Mouse (Mus musculus): ENCODE measurements around the gene Ppp3r2.

The Ppp3r2 gene

DNA sequence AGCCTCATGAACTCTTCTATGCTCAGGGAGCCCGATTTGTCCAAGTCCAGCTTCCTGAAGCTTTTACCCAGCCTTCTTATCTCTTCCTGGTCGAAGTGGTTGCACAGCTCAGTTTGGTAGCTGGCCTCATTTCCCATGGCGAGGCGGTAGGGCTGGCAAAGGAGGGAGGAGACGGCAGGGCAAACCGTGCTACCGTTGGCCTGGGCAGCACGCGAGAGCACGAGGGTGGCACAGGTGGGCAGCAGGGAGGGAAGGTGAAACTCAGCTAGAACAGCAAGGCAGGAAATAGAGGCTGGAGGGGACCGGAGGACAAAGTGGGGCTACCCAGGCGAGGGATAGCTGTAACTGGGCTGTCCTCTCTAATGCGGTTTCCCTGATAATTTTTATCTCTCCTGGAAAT, at the start of gene Ppp3r2:
Ppp3r2 (minus strand) TSS at position 213 of the 400 bp plus-strand sequence.
- DNase-seq (ENCODE audit: extremely low read depth, insufficient read length, low spot score) = peak; percentile 7

DNA sequence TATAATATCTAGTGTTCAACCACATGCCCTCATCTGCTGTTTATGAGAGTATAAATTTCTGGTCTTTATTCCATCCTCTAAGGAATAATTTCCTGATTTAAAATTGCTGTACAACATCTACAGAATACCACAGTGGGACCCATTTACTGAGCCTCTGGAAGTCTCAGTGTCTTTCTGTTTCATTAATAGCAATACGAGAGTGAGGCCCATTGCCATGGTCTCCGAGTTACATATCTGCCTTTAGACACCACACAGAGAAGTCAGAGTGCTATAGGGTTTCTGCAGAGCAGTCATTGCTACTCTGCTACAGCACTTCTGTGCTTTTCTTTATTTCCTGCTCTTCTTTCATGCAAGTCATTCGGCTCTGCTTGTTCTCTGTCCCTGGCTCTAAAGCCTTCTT, 47.5 kb upstream of the Ppp3r2 start:
- DNase-seq (ENCODE audit: extremely low read depth, insufficient read length, low spot score) = no peak

DNA sequence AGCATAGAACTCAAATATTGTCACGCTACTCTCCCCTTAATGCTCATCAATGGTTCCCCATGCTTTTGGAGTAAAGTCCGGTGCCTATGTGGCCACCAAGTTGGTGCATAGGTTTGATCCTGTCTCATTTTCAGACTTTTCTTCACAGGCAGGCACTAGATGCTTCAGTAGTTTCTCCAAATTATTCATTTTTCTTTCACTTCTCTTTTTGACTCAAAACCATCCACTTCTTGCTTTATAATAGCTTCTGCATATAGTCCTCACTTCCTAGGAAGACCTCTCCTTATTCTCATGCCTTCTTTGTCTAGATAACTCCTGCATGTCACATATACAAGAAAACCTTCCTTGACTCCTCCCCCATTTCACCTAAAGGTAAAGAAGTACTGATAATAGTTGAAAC, 42.1 kb upstream of the Ppp3r2 start:
- no peak for DNase-seq (ENCODE audit: extremely low read depth, insufficient read length, low spot score)

DNA sequence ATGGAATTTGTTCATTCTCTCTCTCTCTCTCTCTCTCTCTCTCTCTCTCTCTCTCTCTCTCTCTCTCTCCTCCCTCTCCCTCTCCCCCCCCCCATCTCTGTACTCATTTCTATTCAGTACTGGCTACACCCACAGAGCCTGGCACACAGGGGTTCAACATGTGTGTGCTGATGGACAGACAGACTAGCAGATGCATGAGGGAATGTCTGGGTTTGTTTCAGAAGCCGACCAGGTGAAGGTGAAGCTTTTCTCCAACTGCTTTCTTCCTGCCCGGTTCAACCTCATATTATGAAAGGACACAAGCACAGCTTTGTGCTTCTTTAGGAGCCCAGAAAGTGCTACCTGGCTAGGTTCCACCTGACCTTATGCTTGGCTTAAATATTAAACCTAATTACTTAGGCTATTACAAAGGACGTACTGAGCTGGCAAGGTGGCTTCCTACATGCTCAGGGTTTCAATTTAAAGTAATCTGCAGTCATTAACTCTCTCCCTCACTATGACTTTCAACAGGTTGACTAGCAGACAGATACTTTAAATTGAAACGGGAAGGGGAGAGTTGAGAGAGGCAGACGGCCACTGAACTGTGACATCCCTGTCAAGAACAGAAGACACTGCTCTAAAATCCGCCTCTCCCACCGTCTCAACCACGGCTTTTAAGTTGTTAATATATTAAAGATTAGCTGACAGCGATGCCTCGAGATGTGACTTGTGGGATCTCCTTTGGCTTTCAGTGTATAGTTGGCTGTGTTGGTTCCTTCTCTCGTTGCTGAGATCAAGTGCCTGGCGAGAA, 9.8 kb upstream of the Ppp3r2 start:
- no peak for DNase-seq (ENCODE audit: extremely low read depth, insufficient read length, low spot score)

DNA sequence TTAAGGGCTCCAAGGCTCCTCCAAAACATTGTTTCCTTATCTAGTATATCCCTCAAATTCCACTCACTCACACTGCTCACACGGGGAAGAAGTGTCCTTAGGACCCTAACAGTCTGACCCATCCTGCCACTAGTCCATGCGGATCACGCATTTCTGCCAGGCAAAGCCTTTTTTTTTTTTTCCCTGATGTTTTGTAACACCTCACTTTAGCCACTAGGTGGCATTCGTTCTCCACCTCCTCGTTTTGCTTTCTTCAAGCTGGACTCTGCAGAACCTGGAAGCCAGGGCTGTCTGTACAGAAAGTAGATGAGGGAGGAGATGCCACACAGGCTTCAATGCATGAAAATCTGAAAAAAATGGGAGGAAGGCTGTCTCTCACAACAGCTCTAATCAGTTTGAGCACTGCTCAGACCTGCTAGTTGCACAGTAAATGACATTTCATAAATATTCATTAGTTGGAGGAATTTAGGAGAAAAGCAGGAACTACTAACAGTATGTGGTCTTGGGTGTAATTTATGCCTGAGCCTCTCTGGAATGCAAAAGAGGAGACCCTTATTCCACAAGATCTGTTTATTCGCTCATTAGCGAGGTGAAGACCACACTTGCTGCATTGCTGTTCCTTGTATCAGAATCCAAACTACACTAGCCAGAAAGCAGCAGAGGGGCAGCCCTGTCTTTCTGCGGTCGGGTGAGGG, 6.9 kb upstream of the Ppp3r2 start:
- peak; percentile 22 for DNase-seq (ENCODE audit: extremely low read depth, insufficient read length, low spot score)

DNA sequence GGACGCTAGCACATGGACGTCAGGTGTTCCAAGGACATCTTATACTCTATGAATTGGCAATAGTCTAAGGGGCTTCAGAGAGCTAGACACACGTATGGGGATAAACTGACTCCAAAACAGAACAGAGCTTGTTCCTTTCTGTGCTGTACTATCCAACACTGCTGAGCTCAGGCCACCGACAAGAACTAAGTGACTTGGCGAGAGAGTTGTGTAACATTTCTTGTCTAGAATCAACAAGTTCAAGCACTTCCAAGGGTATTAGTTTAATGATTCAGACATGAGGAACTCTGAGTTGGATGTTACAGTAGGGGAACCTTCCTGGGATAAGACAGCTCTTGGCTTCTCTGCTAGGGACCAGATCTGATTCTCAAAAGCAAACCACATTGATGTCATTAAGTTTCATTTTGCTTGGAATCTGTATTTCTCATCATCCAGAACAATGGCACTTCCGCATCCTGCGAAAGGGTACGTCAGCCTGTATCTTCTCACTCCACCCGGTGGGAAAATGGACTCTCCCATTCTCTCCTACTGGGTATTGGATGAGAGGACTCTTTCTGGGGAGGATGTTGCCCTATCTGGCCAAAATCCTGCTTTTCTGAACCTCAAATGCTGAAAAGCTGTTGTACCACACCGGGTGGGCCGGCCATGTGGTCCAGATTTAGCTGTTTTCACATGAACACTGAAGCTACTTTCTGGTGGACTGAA, 1.5 kb downstream of the Ppp3r2 start:
- DNase-seq (ENCODE audit: extremely low read depth, insufficient read length, low spot score) = no peak

DNA sequence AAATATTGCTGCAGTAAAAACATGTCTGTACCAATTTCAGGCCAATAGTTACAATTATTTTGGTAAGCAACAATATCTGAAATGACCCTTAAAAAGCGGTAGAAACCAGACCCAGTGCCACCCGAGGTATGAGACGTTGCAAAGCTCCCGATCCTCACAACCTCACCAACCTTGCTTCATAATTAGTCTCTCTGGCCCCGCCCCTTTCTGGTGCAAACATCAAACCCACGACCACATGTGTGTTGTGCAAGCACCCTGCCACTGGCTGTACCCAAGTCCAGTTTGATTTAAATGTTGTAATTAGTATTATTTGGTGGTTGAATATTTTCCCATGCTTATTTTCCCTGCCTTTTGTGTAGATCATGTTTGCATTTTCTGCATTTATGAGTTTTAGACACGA, 5.0 kb downstream of the Ppp3r2 start:
- DNase-seq (ENCODE audit: extremely low read depth, insufficient read length, low spot score) = no peak

DNA sequence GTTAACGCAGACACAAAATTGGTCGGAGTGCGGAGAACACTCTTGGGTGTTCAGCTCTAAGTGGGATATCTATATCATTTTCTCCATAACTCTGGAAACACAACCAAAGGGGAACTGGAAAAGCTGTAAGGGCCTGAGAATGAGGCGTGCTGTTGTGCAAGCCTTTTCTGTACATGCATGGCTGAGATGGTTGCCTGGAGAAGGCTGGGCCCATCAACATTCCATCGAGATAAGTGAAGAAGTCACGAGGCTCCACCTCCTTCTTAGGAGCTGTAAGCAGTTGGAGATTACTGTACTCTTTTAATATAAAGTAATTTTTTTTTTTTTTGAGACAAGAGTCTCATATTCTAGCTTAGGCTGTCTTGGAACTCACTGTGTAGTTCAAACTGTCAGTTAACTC, 5.8 kb downstream of the Ppp3r2 start:
- no peak for DNase-seq (ENCODE audit: extremely low read depth, insufficient read length, low spot score)

DNA sequence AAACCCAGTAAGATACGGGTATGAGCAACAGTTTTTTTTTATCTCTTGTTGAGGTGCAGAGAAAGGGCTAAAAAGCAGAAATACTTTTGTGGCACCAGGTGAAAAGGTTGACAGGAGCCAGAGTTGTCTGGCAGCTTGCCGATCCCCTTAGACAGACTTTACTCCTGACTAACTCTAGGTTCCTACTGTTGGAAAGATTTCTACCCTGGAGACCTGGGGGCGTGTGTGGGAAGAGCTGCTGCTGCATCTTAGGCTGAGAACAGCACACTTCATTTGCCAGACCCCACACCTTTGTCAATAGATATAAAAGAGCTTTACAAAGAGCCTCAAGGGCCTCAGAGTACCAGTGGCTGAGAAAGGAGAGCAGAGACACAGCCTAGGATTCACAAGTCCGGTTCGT, 17.0 kb downstream of the Ppp3r2 start:
- no peak for DNase-seq (ENCODE audit: extremely low read depth, insufficient read length, low spot score)

DNA sequence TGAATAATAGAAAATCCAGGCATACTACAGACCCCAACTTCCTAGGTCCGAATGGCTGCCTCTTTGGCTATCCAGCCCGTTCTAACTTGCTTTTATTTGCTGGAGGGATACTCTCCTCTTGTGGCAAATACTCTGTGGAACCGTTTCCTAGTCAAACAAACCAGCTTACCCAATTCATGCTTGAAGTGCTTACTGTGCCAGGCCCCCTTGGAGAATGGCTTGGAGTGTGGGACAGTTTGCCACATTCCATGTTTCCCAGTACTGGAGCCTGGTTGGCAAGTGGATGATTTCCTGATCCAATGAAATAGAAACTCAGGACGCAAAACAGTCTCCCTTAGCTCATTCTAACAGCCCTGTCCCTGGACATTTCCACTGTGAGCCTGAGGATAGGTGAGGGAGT, 19.6 kb downstream of the Ppp3r2 start:
- no peak for DNase-seq (ENCODE audit: extremely low read depth, insufficient read length, low spot score)

DNA sequence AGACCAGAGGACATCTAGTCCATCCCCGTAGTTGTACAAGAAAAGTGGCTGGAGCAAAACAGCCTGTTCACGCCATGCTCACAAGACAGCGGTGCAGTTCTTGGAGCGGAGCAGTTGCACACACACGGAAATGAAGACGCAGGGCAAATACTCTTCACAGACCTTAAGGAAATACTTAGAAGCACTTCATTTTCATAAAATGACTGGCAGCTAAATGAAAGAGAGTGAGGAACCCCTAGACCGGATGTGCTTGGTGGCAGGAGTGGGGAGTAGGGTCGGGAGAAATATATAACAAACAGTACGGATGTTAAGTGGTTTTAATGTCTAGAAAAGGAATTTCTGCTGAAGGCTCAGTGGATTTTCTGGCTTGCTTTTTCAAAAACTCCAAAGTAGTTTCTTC, 20.2 kb downstream of the Ppp3r2 start:
- no peak for DNase-seq (ENCODE audit: extremely low read depth, insufficient read length, low spot score)

DNA sequence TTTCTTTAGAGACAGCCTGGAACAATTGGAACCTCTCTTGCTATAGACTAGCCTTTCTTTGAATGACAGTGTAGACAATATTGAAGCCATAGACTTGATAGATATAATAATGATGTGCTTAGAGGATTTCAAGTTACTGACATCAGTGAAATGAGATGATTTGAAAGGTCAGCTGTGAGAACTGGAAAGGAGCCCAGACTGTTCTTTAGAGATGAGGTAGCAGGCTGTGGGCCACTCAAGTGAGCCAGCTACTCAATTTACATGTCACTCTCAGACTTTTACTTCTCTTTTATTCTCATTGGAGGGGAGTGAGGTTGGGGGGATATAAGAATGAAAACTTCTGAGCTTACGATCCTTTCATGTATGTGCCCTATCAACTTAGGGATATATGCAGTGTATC, 22.4 kb downstream of the Ppp3r2 start:
- no peak for DNase-seq (ENCODE audit: extremely low read depth, insufficient read length, low spot score)

DNA sequence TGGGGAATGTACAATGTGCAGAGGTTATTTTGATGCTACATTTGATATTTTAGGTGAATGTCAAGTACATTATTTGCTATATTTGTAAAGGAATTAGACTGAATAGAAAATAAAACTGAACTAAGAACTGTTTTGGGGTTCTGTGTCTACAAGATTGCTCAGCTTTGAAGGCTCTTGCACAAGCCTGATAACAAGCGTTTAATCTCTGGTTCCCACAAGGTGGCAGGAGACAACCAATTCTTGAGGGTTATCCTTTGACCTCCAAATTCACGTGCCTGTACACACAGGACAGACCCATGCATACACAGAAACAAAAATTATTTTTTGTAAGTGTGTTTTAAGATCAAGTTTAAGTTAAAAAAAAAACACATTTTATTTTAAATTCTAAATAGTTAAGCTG, 41.9 kb downstream of the Ppp3r2 start:
- no peak for DNase-seq (ENCODE audit: extremely low read depth, insufficient read length, low spot score)

DNA sequence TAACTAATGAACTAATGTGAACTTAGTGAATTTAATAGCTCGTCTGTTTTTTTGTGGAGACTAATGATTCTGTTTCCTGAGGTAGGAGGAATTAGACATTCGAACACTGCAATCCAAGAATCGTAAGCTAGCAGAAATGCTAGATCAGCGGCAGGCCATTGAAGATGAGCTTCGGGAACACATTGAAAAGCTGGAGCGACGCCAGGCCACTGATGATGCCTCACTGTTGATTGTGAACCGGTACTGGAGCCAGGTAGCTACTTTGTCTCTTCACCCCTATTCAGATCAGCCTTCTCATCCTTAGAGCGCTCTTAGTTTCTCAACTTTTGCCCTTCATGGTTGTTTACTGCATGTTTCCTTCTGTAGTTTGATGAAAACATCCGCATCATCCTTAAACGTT, 44.0 kb downstream of the Ppp3r2 start:
- DNase-seq (ENCODE audit: extremely low read depth, insufficient read length, low spot score) = no peak

DNA sequence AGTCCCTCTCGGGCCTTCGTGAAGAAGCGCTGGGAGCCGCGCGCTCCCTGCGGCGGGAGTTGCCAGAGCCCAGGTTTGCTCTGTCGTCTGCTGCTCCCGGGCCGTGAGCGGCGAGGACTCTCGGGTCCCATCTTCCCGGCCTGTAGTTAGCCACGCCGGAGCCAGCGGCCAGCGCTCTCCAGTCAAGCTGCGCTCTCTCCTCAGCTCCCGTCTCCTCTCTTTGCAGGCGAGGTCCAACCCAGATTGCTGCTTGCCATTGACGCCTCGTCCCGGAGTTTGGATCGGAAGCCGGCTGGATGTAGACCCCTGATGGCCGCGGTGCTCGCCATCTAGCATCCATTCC, 49.7 kb downstream of the Ppp3r2 start:
- no peak for DNase-seq (ENCODE audit: extremely low read depth, insufficient read length, low spot score)

DNA sequence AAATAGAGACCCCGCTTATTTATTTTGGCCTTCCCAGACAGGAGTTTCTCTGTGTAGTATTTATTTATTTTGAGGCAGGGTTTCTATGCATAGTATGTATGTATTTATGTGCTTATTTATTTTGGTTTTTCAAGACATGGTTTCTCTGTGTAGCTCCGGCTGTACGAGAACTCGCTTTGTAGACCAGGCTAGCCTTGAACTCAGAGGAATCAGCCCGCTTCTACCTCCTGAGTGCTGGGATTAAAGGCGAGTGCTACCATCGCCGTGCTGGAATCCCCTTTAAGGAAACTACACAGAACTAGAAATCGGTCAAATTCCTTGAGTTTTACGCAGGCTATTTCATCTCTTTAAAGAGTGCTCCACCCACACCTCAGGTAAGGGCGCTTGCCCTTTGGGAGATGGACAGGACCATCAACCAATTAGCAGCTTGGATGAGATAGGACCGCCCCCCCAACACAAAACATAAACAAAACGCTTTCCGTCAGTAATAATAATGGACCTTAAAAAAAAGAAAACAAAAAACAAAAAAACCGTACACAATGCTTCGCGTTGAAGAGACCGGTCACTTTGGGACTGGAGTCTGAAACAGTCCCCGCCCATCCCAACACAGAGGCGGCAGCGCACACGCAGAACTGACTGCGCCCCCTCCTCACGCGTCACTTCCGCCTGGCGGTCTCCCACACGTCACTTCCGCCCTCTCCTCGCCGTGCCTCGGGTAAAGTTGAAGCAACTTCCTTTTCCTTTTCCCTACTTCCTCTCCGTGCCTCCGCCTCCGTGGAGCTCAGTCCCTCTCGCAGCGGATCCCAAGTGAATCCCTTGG, 50.3 kb downstream of the Ppp3r2 start, which contains the start of gene Rnf20:
Rnf20 (plus strand) TSS at position 688 of the 820 bp plus-strand sequence.
- DNase-seq (ENCODE audit: extremely low read depth, insufficient read length, low spot score) = peak; percentile 95

DNA sequence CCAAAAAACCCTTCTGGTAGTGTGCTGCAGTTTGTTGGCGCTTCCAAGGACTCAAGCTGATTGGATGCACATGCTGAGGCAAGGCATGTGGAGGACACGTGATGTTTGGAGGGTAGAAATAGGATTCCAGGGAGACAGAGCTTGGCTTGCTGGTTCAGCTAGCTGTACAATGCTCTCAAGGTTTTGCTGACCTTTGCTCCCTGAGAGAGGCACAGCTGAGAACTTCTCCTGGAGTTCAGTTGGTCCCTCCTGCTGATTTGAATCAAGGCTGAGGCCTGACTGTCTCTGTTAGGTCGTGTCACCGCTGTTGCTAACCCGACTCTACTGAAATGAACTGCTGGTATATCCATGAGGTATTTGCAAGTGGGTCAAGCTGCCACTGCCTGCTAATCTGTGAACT, 52.9 kb downstream of the Ppp3r2 start:
- no peak for DNase-seq (ENCODE audit: extremely low read depth, insufficient read length, low spot score)

All from 3134 (cell line).